Mouse (Mus musculus): ENCODE results near the gene Pepd. TPM values are rescaled to one million over a fixed set of nuclear protein-coding genes. Genes with fewer than 3 reads are reported as not detected.

The Pepd gene
- 10 to 100 TPM; 24.1 to 24.3 TPM for total RNA-seq (2021)
- long read RNA-seq, experiment 1, transcript Pepd-201 (15 exons, 1,881 nt), result major isoform, 50 of 58 reads
- long read RNA-seq, experiment 1, partial matches to known transcripts, result 5 of 58 reads
- long read RNA-seq, experiment 1, other reads (novel, unspliced or antisense), result 1 of 58 reads
- long read RNA-seq, experiment 2, transcript Pepd-201 (15 exons, 1,881 nt), result major isoform, 68 of 72 reads
- long read RNA-seq, experiment 2, partial matches to known transcripts, result 1 of 72 reads
- long read RNA-seq, experiment 2, other reads (novel, unspliced or antisense), result 3 of 72 reads

- intact Hi-C loops (cut with DNase I), result loop anchor here (10.0 kb wide), 1 partner anchor 237 kb away; no protein-coding TSS in a partner anchor
- DNase-seq, result peak; percentile 92
- peak within 1 kb of the TSS; percentile 93 for H3K27ac ChIP-seq
These were observed at the start of gene Pepd for GRCm38 (mm10) chr7:34911919-34912897. Gene Pepd (plus strand): TSS chr7:34912379.

GRCm38 (mm10) chr7:34867289-34867688 is 44.9 kb upstream of the Pepd start:
- TF ChIP-seq CTCF (IDR thresholded peaks at IDR 0.05), result no peak
- intact Hi-C loops (cut with DNase I), result no loop called here
- no peak for DNase-seq
- Histone ChIP-seq H3K27ac (no peak overlapping the region), H3K4me3 (no peak overlapping the region)

More at GRCm38 (mm10) chr7:34911919-34912897, at the start of gene Pepd:
- H3K4me3 ChIP-seq, result peak within 1 kb of the TSS; percentile 95
- TF ChIP-seq CTCF (IDR thresholded peaks at IDR 0.05), result no peak

- Histone ChIP-seq H3K27ac (no peak overlapping the region), H3K4me3 (no peak overlapping the region)
- DNase-seq, result no peak
- no peak for TF ChIP-seq CTCF (IDR thresholded peaks at IDR 0.05)
- intact Hi-C loops (cut with DNase I), result no loop called here
These were observed 42.5 kb upstream of the Pepd start for GRCm38 (mm10) chr7:34869693-34870092.

GRCm38 (mm10) chr7:34876787-34877186 is 35.4 kb upstream of the Pepd start:
- no peak overlapping the region for H3K27ac ChIP-seq
- intact Hi-C loops (cut with DNase I), result no loop called here
- no peak for TF ChIP-seq CTCF (IDR thresholded peaks at IDR 0.05)
- no peak for DNase-seq
- H3K4me3 ChIP-seq, result no peak overlapping the region

- peak; percentile 32 for DNase-seq
- Histone ChIP-seq H3K27ac (no peak overlapping the region), H3K4me3 (no peak overlapping the region)
- no peak for TF ChIP-seq CTCF (IDR thresholded peaks at IDR 0.05)
- intact Hi-C loops (cut with DNase I), result no loop called here
These were observed 34.4 kb upstream of the Pepd start for GRCm38 (mm10) chr7:34877820-34878219.

- Histone ChIP-seq H3K4me3 (no peak overlapping the region), H3K27ac (no peak overlapping the region)
- intact Hi-C loops (cut with DNase I), result no loop called here
- no peak for DNase-seq
- no peak for TF ChIP-seq CTCF (IDR thresholded peaks at IDR 0.05)
These were observed 23.7 kb upstream of the Pepd start for GRCm38 (mm10) chr7:34888441-34888840.

GRCm38 (mm10) chr7:34888891-34889290 is 23.3 kb upstream of the Pepd start:
- intact Hi-C loops (cut with DNase I), result no loop called here
- DNase-seq, result peak; percentile 40
- no peak overlapping the region for H3K27ac ChIP-seq
- TF ChIP-seq CTCF (IDR thresholded peaks at IDR 0.05), result no peak
- H3K4me3 ChIP-seq, result no peak overlapping the region

GRCm38 (mm10) chr7:34892845-34893244 is 19.3 kb upstream of the Pepd start:
- no peak; the same call in 1 of the 2 replicates for TF ChIP-seq CTCF (IDR thresholded peaks at IDR 0.05)
- no peak overlapping the region for H3K4me3 ChIP-seq
- intact Hi-C loops (cut with DNase I), result no loop called here
- no peak overlapping the region for H3K27ac ChIP-seq
- DNase-seq, result no peak

GRCm38 (mm10) chr7:34896461-34896860 is 15.7 kb upstream of the Pepd start:
- intact Hi-C loops (cut with DNase I), result no loop called here
- Histone ChIP-seq H3K27ac (no peak overlapping the region), H3K4me3 (no peak overlapping the region)
- no peak for DNase-seq
- TF ChIP-seq CTCF (IDR thresholded peaks at IDR 0.05), result no peak

GRCm38 (mm10) chr7:34897058-34897457 is 15.1 kb upstream of the Pepd start:
- no peak for TF ChIP-seq CTCF (IDR thresholded peaks at IDR 0.05)
- Histone ChIP-seq H3K27ac (no peak overlapping the region), H3K4me3 (no peak overlapping the region)
- no peak for DNase-seq
- intact Hi-C loops (cut with DNase I), result no loop called here

GRCm38 (mm10) chr7:34910096-34911066 is 1.8 kb upstream of the Pepd start:
- Histone ChIP-seq H3K27ac (no peak overlapping the region), H3K4me3 (no peak overlapping the region)
- no peak for DNase-seq
- no peak for TF ChIP-seq CTCF (IDR thresholded peaks at IDR 0.05)
- intact Hi-C loops (cut with DNase I), result loop anchor here (10.0 kb wide), 1 partner anchor 236 kb away; no protein-coding TSS in a partner anchor

GRCm38 (mm10) chr7:34913956-34914355 is 1.8 kb downstream of the Pepd start:
- Histone ChIP-seq H3K4me3 (no peak overlapping the region; the same call in none of the 2 replicates), H3K27ac (no peak overlapping the region)
- intact Hi-C loops (cut with DNase I), result loop anchor here (10.0 kb wide), 1 partner anchor 239 kb away; no protein-coding TSS in a partner anchor
- no peak for TF ChIP-seq CTCF (IDR thresholded peaks at IDR 0.05)
- DNase-seq, result no peak
